Mouse (Mus musculus): ENCODE results near the gene Adamtsl1.

Adamtsl1 gene

DNA sequence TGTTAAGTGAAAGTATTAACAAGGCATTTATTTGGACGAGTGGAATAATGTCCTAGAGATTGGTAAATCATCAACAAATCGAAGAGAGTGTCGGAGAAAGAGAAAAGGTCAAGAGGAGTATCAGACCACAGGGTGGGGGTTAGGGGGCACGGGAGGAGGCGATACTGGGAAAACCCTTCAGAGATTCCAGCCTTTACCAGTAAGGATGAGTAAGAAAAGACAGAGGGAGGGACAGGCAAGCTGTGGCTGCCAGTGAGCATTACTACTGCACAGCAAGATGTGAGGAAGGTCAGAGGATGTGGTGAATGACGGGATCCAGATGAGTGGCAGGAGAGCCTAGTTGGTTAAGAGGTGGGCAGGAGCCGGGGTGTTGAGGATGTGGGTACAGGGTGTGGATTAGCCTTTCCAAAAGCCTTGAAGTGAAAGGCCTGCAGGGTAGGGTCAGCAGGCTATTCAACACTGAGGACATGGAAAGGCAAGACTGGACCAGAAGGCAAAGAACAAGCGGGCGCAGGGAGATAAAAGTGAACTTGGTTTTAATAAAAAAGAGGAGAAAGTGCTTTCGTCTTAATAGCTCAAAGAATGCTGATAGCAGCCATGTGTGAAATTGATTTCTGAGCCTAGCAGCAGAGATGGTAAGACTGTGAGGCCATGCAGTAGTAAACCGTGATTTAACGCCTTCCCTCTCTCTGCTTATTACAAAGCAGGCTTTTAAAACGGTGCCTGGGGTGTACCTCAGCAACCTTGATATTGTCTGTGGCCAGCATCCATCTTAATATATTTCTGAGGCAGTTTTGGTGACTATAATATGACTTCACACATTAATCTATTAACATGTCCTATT is 555.1 kb downstream of the Adamtsl1 start:
- no peak for DNase-seq

DNA sequence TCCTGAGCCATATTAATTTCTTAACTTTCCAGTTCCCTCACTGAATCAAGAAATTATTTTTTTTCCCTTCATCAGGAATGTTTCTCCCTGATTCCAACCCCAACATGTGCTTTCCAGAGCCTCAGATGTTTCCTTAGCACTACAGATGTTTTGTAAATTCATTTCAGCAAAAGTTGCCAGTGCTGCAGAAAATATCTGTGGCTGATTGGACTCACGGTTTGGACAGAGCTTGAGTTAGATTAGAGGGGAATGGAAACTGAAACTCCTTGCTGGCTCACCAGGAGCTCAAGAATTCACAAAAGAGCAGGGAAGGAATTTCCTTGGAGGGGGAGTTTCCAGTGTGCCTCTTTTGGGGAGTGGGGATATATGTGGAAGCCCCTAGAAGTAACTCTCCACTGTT is 560.9 kb downstream of the Adamtsl1 start:
- no peak for DNase-seq

- no peak for DNase-seq
These were observed 563.4 kb downstream of the Adamtsl1 start for GRCm38 (mm10) chr4:86077355-86077754.

DNA sequence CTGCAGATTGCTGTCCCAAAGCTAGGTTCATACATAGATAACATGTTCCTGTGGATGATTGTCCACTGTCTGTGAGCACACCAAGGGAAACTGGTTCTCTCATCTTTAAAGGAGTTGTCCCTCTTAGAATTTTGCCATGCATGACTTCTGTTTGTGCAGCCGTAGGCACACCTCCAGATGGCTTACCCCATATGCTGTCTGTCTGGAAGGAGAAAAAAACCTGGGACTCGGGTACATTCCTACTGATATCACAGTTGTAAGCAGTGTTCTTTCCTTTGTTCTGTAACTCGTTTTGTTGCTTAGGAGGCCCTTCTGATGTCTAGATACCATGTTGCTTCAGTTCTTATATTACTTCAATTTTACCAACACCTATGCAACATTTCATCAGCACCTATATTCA is 563.9 kb downstream of the Adamtsl1 start:
- DNase-seq = peak; percentile 29

DNA sequence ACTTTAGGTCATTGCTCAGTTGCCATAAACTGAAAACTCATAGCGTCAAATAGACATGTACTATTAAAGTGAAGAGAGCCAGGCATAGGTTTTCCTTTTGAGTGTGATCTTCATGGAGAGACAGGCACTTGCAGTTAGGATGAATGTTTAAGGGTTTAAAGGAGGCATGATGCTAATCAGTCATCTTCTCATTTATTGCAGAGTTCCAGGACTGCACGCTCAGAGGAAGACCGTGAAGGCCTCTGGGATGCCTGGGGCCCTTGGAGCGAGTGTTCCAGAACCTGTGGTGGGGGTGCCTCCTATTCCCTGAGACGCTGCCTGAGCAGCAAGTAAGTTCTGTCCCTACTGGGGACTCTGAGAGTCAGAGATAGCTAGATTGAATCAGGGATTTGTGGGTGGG is 573.5 kb downstream of the Adamtsl1 start:
- DNase-seq = no peak

GRCm38 (mm10) chr4:86103207-86103606 is 589.2 kb downstream of the Adamtsl1 start:
- no peak for DNase-seq

DNA sequence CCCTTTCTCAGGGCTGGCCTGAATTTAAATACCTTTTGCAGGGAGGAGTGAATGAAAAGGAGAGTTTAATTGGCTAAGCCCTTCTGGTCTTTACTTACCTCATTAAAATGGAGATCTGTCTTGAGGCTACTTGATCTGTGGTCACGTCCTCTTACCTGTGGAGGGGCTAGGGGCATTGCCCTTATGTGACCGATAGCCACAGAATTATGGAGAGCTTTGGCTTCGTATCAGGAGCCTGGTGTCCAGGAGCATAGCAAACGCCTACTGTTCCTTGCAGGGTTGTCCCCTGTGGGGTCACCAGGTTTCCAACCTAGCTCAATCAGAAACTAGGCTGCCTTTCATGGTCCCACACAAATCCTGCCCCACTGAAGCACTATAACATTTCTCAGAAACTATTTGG is 594.4 kb downstream of the Adamtsl1 start:
- DNase-seq = no peak

DNA sequence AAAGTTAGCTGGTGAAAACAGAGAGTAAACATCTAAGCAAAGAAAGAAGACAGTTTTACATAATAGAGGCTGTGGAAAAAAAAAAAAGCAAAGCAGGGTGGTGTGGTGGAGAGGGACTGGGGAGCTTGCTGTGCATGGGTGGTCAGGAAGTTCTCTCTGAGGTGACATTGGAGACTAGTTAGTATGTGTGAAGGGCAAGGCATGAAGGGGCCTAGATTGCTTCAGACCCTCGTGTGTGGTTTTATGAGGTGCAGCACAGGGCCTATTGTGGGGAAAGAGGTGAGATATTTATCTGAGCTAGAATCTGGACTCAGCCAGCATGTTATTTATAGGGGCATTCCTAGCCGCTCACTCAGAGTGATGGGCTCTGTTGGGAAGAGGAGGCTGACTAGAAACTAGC is 605.1 kb downstream of the Adamtsl1 start:
- no peak for DNase-seq

DNA sequence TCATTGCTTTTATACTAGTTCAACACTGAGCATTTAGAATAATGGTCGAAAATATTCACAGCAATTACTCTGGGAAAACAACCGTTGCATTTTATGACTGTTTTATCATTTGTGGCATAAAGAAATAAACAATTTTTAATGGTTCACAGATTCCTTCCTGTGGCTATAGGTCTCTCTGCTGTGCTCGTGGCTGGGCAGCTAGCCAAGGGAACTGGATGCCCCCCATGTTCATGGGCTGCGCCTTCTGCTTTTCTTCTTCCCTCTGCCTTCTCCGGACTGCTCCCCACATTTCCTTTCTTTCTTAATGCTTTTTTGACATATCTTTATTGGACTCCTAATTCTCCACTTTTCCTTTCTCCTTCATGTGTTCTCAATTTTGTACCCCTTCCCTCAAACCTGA is 608.5 kb downstream of the Adamtsl1 start:
- DNase-seq = no peak

GRCm38 (mm10) chr4:86124374-86124773 is 610.4 kb downstream of the Adamtsl1 start:
- peak; percentile 38 for DNase-seq

GRCm38 (mm10) chr4:86126636-86127035 is 612.7 kb downstream of the Adamtsl1 start:
- no peak for DNase-seq

DNA sequence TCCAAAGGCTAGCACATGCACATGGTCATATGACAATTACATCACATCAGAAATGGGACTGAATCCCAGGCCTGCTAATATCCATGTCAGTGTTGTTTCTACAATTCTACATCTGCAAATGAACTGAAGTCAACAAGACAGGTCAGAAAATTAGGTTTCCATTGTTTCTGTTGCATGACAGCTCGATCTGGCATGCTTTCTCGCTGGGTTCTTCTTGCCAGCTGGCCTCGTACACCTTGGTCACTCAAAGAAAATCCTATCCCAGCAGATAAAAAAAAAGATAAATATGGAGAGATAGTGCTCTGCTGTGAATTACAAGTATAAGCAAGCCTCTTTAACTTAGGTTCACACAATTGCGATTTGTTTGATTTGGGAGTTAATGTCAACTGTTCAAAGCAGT is 644.6 kb downstream of the Adamtsl1 start:
- no peak for DNase-seq

- DNase-seq = no peak
These were observed 645.4 kb downstream of the Adamtsl1 start for GRCm38 (mm10) chr4:86159362-86159761.

- no peak for DNase-seq
These were observed 656.8 kb downstream of the Adamtsl1 start for GRCm38 (mm10) chr4:86170763-86171162.

DNA sequence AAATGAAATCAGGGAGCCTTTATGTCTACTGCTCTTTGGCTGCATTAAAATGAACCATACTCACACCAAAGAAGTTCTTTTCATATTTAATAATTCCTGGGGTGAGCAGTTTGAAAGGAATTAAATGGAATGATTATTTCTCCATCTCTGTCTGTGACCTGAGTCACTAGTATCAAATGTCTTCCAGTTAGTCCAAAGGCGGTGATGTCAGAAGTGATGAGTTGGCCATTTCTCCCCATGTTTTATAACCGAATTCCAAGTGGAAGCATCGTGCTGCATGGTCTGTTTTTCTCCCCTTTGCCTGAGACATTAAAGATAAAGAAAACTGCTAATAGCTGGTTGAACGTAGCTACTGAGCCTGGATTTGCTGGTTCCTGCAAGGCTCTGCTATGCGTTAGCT is 657.5 kb downstream of the Adamtsl1 start:
- no peak for DNase-seq

DNA sequence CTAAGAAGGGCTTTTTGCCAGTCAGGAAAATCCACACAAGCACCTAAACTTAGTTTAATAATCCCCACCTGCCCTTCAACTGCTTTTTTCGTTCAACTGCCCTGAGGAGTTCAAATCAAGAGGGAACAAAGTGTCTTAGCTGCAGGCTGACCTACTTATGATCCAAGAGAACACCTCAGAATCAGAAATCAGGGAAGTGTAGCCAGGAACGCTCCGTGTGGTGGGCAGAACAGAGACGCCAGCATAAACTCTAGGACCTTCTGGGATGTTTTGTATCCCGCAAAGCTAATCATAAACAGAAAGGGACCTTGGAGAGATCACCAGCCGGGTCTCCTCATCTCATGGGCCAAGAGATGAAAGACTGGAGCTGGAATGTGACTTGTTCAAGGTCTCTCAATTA is 663.5 kb downstream of the Adamtsl1 start:
- no peak for DNase-seq

GRCm38 (mm10) chr4:86178116-86178515 is 664.1 kb downstream of the Adamtsl1 start:
- no peak for DNase-seq

DNA sequence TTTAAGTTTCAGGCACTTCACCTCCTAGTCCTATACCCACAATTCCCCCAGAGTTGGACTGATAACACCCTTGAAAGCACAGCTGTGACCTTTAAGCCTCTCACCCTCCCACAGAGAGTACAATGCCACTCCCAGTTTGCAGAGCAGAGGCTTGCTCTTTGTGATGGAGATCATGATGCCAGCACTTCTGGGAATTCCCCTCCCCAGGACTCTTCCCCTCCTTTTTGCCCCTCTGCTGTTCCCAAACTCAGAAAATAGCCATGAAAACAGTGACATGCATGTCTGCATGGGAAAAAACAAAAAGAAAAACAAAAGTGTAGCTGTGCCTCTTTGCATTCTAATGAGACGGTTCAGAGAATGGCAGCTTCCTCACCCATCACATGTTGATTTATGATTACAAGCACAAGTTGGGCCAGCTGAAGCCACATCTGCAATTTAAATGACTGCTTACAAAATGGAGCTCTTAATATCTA is 669.8 kb downstream of the Adamtsl1 start:
- DNase-seq = no peak

DNA sequence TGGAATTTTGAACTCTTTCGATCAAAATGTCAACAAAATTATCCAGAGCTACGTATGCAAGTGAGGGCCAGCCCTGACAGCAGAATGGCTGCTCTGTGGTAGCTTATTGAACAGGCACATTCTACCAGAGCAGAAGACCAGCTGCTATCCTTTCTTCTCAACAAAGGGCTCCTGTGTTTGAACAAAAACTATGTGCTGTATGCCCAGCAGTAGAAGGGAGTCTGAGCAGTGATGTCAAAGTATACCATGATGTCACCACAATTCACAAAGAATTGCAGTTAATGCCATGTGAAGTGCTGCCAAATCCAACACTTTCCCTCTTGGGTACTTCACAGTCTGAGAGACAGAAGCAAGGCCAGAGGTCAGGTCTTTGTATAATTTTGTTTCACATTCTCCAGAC is 675.9 kb downstream of the Adamtsl1 start:
- peak; percentile 8 for DNase-seq

DNA sequence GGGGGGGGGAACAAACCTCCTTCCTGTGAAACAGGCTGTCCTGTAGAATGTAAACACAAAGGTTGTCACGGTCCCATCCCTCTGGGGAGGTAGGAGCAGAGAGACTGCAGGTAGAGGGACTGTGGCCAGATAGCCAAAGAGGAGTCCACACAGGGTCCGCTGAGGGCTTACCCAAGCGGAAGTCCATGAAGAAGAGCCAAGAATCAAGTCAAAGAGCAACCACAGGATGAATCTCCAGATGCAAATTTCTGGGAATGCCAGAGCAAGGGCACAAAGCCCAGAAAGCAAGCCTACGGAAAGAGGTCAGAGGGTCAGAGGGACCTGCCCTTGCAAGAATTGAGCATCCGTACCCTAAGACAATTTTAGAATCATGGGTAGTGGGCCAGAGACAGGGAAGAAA is 677.2 kb downstream of the Adamtsl1 start:
- DNase-seq = no peak

GRCm38 (mm10) chr4:86201766-86202165 is 687.8 kb downstream of the Adamtsl1 start:
- DNase-seq = no peak

- no peak for DNase-seq
These were observed 689.3 kb downstream of the Adamtsl1 start for GRCm38 (mm10) chr4:86203288-86203687.

GRCm38 (mm10) chr4:86224875-86225274 is 710.9 kb downstream of the Adamtsl1 start:
- no peak for DNase-seq

DNA sequence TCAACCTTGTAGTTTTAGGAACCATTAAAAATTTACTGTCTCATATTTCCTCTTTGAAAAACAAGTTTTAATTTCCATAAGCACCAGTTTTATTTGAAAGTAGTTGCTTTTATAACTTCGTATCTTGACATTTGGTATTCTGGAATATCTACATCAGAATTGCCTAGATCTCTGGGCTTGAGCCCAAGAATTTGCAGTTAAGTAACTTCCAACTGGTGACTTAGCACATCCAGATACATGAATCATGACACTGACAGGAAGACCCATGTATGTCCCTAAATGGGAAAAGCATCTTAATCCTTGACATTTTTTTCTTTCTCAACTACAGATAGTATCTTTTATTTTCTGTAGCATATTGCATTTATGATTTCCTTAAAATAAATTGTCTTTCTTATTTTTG is 713.1 kb downstream of the Adamtsl1 start:
- peak; percentile 15 for DNase-seq

DNA sequence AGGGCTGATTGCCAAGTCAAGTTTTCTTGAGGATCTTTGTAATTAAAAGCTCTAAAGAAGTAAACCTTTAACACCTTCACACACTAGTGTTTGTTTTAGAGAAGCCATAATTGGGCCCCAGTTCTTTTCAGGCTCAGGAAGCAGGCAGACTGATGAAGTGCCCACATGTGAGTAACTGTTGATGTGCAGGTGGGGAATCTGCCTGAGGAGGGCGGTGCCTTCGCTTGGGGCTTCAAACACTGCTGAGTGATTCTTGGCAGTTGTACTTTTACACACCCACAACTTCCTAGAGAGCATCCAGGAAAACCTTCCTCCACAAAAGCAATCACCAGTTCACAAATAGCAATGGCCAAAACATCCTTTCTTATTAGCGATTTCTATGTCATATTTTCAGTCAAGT is 719.2 kb downstream of the Adamtsl1 start:
- peak; percentile 29 for DNase-seq
